Mouse (Mus musculus) lung, postnatal 0 days (tissue): ENCODE data around the gene Enox2. TPM values are rescaled to one million over a fixed set of nuclear protein-coding genes. Genes with fewer than 3 reads are reported as not detected.

Source experiments
- ATAC-seq: fragments of 200-750 bp; cut with Nextera tagmentation; 2 replicates; pipeline ENCODE4 v1.8.0; 2017; ENCODE audit warnings: moderate library complexity
- DNase-seq: peaks from one replicate; pipeline ENCODE4 v3.0.0-alpha.2; 2016; ENCODE audit warnings: low spot score
- H3K27ac ChIP-seq: fragments of 300-500 bp; sonication (generic); 2 replicates; pipeline ENCODE4 v1.5.1; 2014; ENCODE audit warnings: antibody characterized with exemption, mild to moderate bottlenecking, low read length, mixed read lengths
- H3K27me3 ChIP-seq: fragments of 300-500 bp; sonication (generic); replicated peaks from 2 replicates; pipeline ENCODE4 v1.6.1; 2014; ENCODE audit warnings: low read length, mixed read lengths; ENCODE audit not compliant: insufficient read depth
- H3K36me3 ChIP-seq: fragments of 300-500 bp; sonication (generic); 2 replicates; pipeline ENCODE4 v1.6.1; 2014; ENCODE audit warnings: low read length, mixed read lengths; ENCODE audit not compliant: insufficient read depth
- H3K4me1 ChIP-seq: fragments of 300-500 bp; sonication (generic); 2 replicates; pipeline ENCODE4 v1.6.1; 2014; ENCODE audit warnings: antibody characterized with exemption, low read depth, low read length, mixed read lengths; ENCODE audit not compliant: insufficient read depth
- H3K4me2 ChIP-seq: fragments of 300-500 bp; sonication (generic); replicated peaks from 2 replicates; pipeline ENCODE4 v1.6.1; 2014; ENCODE audit warnings: low read depth, mild to moderate bottlenecking, low read length, moderate library complexity, mixed read lengths
- H3K4me3 ChIP-seq: fragments of 300-500 bp; sonication (generic); 2 replicates; pipeline ENCODE4 v1.5.1; 2014; ENCODE audit warnings: low read depth, low read length
- H3K9ac ChIP-seq: fragments of 300-500 bp; sonication (generic); replicated peaks from 2 replicates; pipeline ENCODE4 v1.6.1; 2014; ENCODE audit warnings: low read depth, mild to moderate bottlenecking
- H3K9me3 ChIP-seq: fragments of 300-500 bp; sonication (generic); 2 replicates; pipeline ENCODE4 v1.6.1; 2016; ENCODE audit warnings: low read length, mixed read lengths
- CTCF ChIP-seq: IDR thresholded peaks from 2 replicates; pipeline ENCODE4 v1.5.1; 2016; ENCODE audit warnings: antibody characterized with exemption, mild to moderate bottlenecking
- EP300 ChIP-seq: IDR thresholded peaks from 2 replicates; pipeline ENCODE4 v1.6.1; 2016; ENCODE audit warnings: antibody characterized with exemption, mild to moderate bottlenecking, control low read depth
- WGBS: fragments of 180-500 bp; shearing (Covaris S2); extraction: QIAGEN DNeasy Blood & Tissue Kit; methylation state at CpG from one replicate; pipeline ENCODE4 v1.1.7; 2014; 5-methylcytosine and 5-hydroxymethylcytosine counted together
- polyA plus RNA-seq: library from polyadenylated mRNA; unstranded; fragments of >200 nt; fragmentation: Nextera tagmentation; extraction: Ambion mirVana; gene quantifications from 2 replicates; pipeline ENCODE4 v1.2.1, GENCODE M21; 2015

The Enox2 gene
- polyA plus RNA-seq, 1 experiment from 2014 or later, result 8.0 TPM

- H3K4me2 ChIP-seq, result no peak overlapping the region
- no peaks in the 10 kb centered on the region for H3K9me3 ChIP-seq
- no peaks in the 10 kb centered on the region for H3K27me3 ChIP-seq
- H3K4me3 ChIP-seq, result no peak overlapping the region
- DNase-seq (no peak), ATAC-seq (no peak)
- no peaks in the 10 kb centered on the region for H3K36me3 ChIP-seq
- no peak overlapping the region for H3K27ac ChIP-seq
- no peaks in the 10 kb centered on the region for H3K4me1 ChIP-seq
- no peak overlapping the region for H3K9ac ChIP-seq
- TF ChIP-seq EP300 (no peak), CTCF (no peak)
Observed at GRCm38 (mm10) chrX:49045118-49045517, 242.9 kb downstream of the Enox2 start.

- WGBS, result 57% methylated on average over 5 of the region's 5 CpGs
- H3K27ac ChIP-seq, result no peak overlapping the region
- no peaks in the 10 kb centered on the region for H3K27me3 ChIP-seq
- H3K4me1 ChIP-seq, result no peaks in the 10 kb centered on the region
- no peak overlapping the region for H3K4me3 ChIP-seq
- ATAC-seq (no peak), DNase-seq (no peak)
- H3K36me3 ChIP-seq, result no peaks in the 10 kb centered on the region
- H3K9me3 ChIP-seq, result no peaks in the 10 kb centered on the region
- H3K9ac ChIP-seq, result no peak overlapping the region
- H3K4me2 ChIP-seq, result no peak overlapping the region
- TF ChIP-seq EP300 (no peak), CTCF (no peak)
Observed at GRCm38 (mm10) chrX:49009746-49010145, 278.3 kb downstream of the Enox2 start.

- Histone ChIP-seq H3K27ac (no peak overlapping the region), H3K4me3 (no peak overlapping the region), H3K4me1 (no peaks in the 10 kb centered on the region), H3K9ac (no peak overlapping the region), H3K36me3 (no peaks in the 10 kb centered on the region), H3K4me2 (no peak overlapping the region), H3K27me3 (no peaks in the 10 kb centered on the region), H3K9me3 (no peaks in the 10 kb centered on the region)
- WGBS, result 87% methylated on average over 1 of the region's 1 CpGs
- no peak for TF ChIP-seq EP300
- TF ChIP-seq CTCF, result no peak
- no peak for ATAC-seq
- DNase-seq, result no peak
Observed at GRCm38 (mm10) chrX:49005655-49006054, 282.4 kb downstream of the Enox2 start.

- no peaks in the 10 kb centered on the region for H3K9me3 ChIP-seq
- WGBS, result 55% methylated on average over 1 of the region's 1 CpGs
- no peak for ATAC-seq
Observed at GRCm38 (mm10) chrX:49002892-49003291, 285.2 kb downstream of the Enox2 start.

GRCm38 (mm10) chrX:48985653-48986052 is 302.4 kb downstream of the Enox2 start:
- H3K27me3 ChIP-seq, result no peaks in the 10 kb centered on the region
- no peak overlapping the region for H3K27ac ChIP-seq
- TF ChIP-seq CTCF (no peak), EP300 (no peak)
- 75% methylated on average over 5 of the region's 5 CpGs for WGBS
- ATAC-seq (no peak), DNase-seq (no peak)
- H3K4me3 ChIP-seq, result no peak overlapping the region
- no peaks in the 10 kb centered on the region for H3K4me1 ChIP-seq
- no peaks in the 10 kb centered on the region for H3K9me3 ChIP-seq
- no peaks in the 10 kb centered on the region for H3K36me3 ChIP-seq
- H3K4me2 ChIP-seq, result no peak overlapping the region
- no peak overlapping the region for H3K9ac ChIP-seq

More at GRCm38 (mm10) chrX:49002892-49003291, 285.2 kb downstream of the Enox2 start:
- Histone ChIP-seq H3K36me3 (no peaks in the 10 kb centered on the region), H3K4me1 (no peaks in the 10 kb centered on the region), H3K9ac (no peak overlapping the region), H3K4me2 (no peak overlapping the region), H3K4me3 (no peak overlapping the region), H3K27ac (no peak overlapping the region), H3K27me3 (no peaks in the 10 kb centered on the region)
- TF ChIP-seq CTCF (no peak), EP300 (no peak)
- no peak for DNase-seq

GRCm38 (mm10) chrX:48984451-48984850 is 303.6 kb downstream of the Enox2 start:
- H3K27me3 ChIP-seq, result no peaks in the 10 kb centered on the region
- no peaks in the 10 kb centered on the region for H3K9me3 ChIP-seq
- H3K36me3 ChIP-seq, result no peaks in the 10 kb centered on the region
- no peaks in the 10 kb centered on the region for H3K4me1 ChIP-seq
- no peak overlapping the region for H3K4me2 ChIP-seq
- TF ChIP-seq CTCF, result no peak
- TF ChIP-seq EP300, result no peak
- DNase-seq (no peak), ATAC-seq (no peak)
- WGBS, result 66% methylated on average over 2 of the region's 2 CpGs
- no peak overlapping the region for H3K27ac ChIP-seq
- H3K9ac ChIP-seq, result no peak overlapping the region
- no peak overlapping the region for H3K4me3 ChIP-seq

Other genes starting within 250 kb of the Enox2 start
- gene Arhgap36, start 175.7 kb upstream of the Enox2 start, polyA plus RNA-seq, result 0.11 and 0.16 TPM in 2 replicates